Mouse (Mus musculus) gastrocnemius, postnatal 14 days (tissue): ENCODE data around the gene Pappa2. TPM values are rescaled to one million over a fixed set of nuclear protein-coding genes. Genes with fewer than 3 reads are reported as not detected.

Experiments
- DNase-seq: peaks from one replicate; pipeline ENCODE4 v3.0.0; 2021; ENCODE audit warnings: mixed read lengths
- intact Hi-C: fragments of 180-260 bp; cut with DNase I; formaldehyde crosslinking; loops from one replicate; pipeline ENCODE4 v1.15.1; 2025; ENCODE audit warnings: low total_unique reads
- total RNA-seq, 2 experiments: library from RNA; stranded (reverse); gene quantifications; 2 replicates each; pipeline ENCODE4 v1.2.3; 2021

Pappa2 gene
- total RNA-seq, 2 experiments from 2014 or later: 0.11 to 0.21 TPM

- DNase-seq: no peak
- intact Hi-C loops: no loop called here
These were observed 282.9 kb downstream of the Pappa2 start for GRCm38 (mm10) chr1:158697423-158697822.

DNA sequence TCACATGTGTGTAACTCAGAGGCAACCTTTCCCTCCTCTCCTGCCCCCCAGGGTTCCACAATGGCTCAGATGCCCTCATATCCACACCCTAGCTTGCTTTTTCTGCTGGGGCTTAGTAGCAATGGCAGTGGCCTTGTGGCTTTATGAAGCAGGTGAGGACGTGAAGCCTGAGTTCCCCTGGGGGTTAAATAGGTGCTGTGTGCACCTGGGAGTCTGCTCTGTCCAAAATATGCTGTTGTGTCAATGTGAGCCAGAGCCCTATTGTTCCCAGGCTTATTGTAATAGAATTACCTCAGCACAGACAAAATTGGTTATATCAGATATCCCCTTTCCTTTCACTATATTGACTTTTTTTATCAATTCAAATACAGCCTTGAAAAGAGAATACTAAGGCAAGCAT is 292.6 kb downstream of the Pappa2 start:
- DNase-seq: no peak
- intact Hi-C loops: no loop called here

DNA sequence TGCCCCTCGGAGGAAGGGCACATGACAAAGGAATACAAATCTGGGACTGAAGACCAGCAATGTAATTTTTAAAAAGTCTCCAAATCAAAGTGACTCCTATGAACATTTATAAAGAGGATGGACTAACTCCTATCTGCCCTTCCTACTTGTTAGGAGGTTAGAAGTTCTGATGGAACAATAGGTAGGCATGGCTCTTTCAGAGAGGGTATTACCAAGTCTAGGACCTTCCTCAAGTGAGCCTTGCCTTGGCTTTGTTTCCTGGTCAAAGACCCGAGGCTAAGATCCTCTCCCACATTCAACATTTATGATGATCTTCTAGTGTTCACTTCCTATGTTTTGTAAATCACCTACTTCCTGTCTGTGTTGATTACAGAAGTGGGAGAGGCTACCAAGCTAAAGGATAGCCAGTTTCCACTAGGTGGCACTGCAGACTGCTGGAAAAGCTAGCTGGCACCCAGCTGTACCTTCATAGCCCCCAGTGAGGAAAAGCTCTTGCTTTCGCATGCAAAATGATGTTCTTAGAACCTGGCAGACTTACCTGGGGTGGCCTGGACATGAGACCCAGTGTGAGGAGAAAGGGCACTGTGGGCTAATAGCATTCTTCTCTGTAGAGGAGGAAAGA is 310.2 kb downstream of the Pappa2 start:
- DNase-seq: peak; percentile 46
- intact Hi-C loops: loop anchor here (2.0 to 5.0 kb wide), 2 partner anchors 282 to 467 kb away; no protein-coding TSS in a partner anchor

DNA sequence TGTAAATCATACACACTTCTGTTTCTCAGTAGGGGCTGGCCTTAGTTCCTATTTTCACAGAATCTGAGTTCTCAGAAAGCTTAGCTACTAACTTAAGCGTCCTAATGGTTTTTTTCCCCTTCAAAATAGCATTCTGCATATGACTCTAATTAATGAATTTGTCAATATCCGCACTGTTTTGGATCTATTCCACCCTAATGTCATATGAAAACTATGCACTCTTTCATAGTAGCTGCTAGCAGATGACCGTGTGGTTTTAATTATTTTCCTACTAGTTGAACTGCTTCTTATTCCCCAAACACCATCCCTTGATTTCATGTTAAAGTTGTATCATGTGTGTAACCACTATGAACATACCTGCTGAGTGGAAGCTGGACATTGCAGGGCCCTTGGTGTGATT is 314.3 kb downstream of the Pappa2 start:
- intact Hi-C loops: no loop called here
- no peak for DNase-seq
